Mouse (Mus musculus): ENCODE measurements around the gene Eya4. TPM values are rescaled to one million over a fixed set of nuclear protein-coding genes. Genes with fewer than 3 reads are reported as not detected.

Eya4 gene
- total RNA-seq, 2 experiments from 2014 or later, result 5.8 to 6.1 TPM

DNA sequence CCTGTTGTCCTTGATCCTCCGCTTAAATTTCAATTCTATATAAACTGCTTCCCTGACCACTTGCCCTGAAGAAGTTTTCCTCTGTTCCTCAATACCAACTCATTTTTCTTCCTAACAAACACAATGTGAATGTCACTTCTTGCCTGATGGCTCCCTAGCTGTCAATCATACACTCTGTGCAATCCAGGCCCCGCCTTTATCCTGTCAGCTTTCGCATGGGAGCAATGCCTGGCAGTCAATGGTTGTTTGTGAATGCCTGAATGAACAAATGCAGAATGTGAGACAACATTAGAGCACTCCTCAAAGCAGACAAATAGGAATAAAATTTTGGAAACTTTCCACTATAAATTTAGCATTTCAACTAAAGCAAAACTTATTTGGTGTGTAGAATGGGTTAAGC lies 104.1 kb downstream of the Eya4 start:
- DNase-seq (ENCODE audit: extremely low spot score in 1 of 2, low spot score in 2 of 2), result no peak
- intact Hi-C loops (cut with DNase I), result no loop called here

DNA sequence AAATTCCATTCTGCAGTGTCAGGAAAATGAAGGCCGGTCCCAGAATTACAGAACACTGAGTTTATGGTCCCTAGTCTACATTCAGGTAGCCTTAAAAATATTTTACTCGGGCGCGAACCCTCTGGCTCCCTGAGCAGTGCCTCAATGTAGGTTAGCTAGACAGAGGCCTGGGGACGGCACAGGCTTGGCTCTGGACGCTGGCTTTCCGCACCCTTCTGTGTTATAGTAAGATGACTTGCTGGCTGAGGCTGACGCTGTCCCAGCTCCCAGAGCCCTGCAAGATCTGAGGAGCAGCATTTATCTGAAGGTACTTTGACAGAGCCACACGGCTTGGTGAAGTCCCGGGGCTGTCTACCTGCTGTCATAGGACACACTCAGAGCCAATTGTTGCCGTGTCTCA lies 113.7 kb downstream of the Eya4 start:
- DNase-seq (ENCODE audit: extremely low spot score in 1 of 2, low spot score in 2 of 2), result no peak
- intact Hi-C loops (cut with DNase I), result no loop called here

GRCm38 (mm10) chr10:23235405-23235804 lies 115.2 kb downstream of the Eya4 start:
- intact Hi-C loops (cut with DNase I), result no loop called here
- DNase-seq (ENCODE audit: extremely low spot score in 1 of 2, low spot score in 2 of 2), result no peak

GRCm38 (mm10) chr10:23233425-23233824 lies 117.2 kb downstream of the Eya4 start:
- no peak for DNase-seq (ENCODE audit: extremely low spot score in 1 of 2, low spot score in 2 of 2)
- intact Hi-C loops (cut with DNase I), result no loop called here

GRCm38 (mm10) chr10:23230863-23231262 lies 119.7 kb downstream of the Eya4 start:
- intact Hi-C loops (cut with DNase I), result no loop called here

DNA sequence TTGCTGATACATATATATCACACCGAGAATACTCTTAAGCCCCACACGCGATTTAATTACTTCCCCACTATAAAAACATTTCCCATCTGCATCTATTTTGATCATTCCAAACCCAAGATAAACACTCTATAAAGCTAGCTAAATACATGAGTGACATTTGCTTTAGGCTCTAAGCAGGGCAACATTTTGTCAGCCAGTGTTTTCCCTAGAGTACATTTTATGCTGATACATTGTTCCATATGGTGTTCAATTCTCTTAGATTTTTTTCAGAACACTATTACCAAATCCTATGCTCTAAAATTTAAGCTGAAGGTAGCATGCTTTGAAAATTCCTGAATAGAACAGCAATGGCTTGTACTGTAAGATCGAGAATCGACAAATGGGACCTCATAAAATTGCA lies 127.2 kb downstream of the Eya4 start:
- no peak for DNase-seq (ENCODE audit: extremely low spot score in 1 of 2, low spot score in 2 of 2)
- intact Hi-C loops (cut with DNase I), result no loop called here

More at GRCm38 (mm10) chr10:23230863-23231262, 119.7 kb downstream of the Eya4 start:
- no peak for DNase-seq (ENCODE audit: extremely low spot score in 1 of 2, low spot score in 2 of 2)

DNA sequence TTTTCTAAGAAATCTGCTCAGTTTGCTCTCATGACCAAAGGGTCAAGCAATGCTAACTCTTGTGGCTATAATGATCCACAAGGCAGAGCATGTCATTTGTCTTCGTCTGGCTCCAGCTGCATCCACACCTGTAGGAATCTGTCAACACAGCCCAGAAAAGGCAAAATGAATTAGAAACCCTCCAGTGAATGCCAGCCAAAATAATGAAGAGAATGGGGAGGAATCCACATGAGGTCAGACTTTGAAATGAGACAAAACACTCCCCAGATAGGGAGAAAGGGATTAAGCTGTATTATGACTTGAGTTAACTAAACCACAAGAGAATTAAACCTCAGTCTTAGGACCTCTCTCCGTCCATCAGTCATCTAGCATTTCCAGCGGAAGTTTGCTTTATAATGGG lies 130.2 kb downstream of the Eya4 start:
- intact Hi-C loops (cut with DNase I), result no loop called here
- DNase-seq (ENCODE audit: extremely low spot score in 1 of 2, low spot score in 2 of 2), result no peak

DNA sequence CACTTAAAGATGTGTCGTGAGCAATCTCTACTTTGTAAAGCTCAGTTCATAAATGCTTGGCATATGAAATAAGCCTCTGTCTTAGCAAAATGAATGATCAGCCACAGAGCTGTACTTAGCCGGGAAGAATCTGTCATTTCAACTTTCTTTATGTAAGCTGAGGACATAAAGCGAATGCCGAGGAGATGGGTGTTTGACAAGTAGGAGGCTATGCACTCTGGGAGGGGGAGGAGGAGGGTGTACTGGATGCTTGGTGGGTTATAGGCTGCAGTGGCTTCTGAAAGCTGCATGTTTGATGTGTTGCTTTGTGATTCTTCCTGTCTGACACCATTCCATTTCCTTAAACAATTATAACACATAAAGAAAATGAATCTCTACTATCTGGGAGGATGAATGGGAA lies 133.8 kb downstream of the Eya4 start:
- no peak for DNase-seq (ENCODE audit: extremely low spot score in 1 of 2, low spot score in 2 of 2)
- intact Hi-C loops (cut with DNase I), result no loop called here

DNA sequence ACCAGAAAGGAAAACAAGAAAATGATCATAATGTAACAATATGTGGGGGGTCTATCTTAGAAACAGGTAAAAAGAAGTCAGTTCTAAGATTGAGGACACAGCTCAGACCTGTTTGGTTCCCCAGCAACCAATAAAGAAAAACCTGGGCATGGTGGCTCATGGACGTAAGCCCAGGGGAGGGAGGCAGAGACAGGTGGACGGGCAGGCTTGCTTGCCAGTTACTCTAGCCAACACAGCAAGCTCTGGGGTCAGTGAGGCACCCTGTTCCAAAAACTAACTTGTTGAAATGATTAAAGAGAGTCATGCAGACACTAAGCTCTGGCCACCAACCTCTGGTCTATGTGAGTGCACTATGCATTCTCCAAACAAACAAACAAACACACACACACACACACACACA lies 139.2 kb downstream of the Eya4 start:
- intact Hi-C loops (cut with DNase I), result no loop called here

GRCm38 (mm10) chr10:23203885-23204284 lies 146.7 kb downstream of the Eya4 start:
- no peak for DNase-seq (ENCODE audit: extremely low spot score in 1 of 2, low spot score in 2 of 2)
- intact Hi-C loops (cut with DNase I), result no loop called here

More for the DNA sequence above, 139.2 kb downstream of the Eya4 start:
- DNase-seq (ENCODE audit: extremely low spot score in 1 of 2, low spot score in 2 of 2), result no peak

DNA sequence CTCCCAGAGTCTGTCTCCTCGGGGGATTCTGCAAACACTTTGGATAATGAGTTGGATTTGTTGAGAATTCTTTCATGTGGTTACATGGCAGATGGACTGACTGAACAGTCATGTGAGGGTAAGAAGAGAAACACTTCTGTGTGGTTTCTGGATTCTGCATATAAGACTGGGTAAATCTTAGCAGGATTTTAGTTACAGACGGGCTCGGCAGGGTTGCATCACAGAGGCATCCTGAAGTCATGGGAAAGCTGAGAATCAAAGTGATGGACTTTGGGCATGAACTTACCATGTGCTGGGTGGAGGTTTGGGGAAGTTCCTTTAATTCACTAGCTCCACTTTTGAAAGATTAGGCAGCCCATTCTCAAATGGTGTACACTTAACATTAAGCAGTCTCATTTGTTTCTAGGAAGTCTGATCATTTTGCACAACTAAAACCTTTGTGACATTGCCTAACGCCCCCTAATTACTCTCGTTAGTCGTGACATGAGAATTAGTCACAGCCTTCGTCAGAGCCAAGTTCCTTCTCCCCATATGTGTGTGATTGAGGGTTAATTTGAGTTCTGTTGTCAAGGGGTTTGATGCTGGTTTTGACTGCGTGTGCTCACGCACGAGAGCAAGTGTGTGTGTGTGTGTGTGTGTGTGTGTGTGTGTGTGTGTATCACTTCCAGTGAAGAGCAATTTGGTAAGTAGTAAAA lies 147.3 kb downstream of the Eya4 start:
- no peak for DNase-seq (ENCODE audit: extremely low spot score in 1 of 2, low spot score in 2 of 2)
- intact Hi-C loops (cut with DNase I), result no loop called here

DNA sequence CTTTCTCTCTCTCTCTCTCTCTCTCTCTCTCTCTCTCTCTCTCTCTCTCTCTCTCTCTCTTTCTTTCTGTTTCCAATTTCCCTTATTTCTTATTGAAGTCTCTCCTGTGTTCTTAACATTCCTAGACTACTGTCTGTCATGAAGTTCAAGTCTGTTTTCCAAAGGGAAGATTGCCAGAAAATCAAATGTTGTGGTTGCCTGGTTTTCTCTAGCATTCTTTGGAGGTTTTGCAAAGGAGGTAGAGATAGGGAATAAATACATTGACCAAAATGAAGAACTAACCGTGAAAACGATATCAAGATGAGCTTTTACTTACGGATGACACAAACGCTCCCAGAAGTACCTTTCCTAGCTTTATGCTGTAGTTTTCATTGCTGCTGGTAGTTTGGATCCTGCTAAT lies 148.0 kb downstream of the Eya4 start:
- intact Hi-C loops (cut with DNase I), result no loop called here
- no peak for DNase-seq (ENCODE audit: extremely low spot score in 1 of 2, low spot score in 2 of 2)

DNA sequence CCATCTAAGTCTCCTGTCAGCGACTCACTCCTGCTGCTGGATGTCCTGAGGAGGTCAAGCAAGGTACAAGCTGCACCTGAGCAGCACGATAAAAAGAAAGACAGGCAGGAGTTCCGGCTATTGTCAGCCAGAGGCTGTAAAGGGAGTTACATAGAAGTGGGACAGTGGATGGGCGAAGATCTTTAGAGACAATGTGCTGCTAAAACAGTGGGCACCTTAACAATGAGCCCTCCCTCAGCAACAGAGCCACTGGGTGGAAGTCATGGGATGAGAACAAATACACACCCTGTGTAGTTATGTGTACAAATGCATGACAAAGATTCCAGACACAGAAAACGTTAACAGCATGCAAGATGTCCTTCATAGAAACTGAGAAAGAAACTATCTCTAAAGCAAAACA lies 152.3 kb downstream of the Eya4 start:
- intact Hi-C loops (cut with DNase I), result no loop called here
- no peak for DNase-seq (ENCODE audit: extremely low spot score in 1 of 2, low spot score in 2 of 2)

- intact Hi-C loops (cut with DNase I), result no loop called here
- DNase-seq (ENCODE audit: extremely low spot score in 1 of 2, low spot score in 2 of 2), result no peak
Observed at GRCm38 (mm10) chr10:23196336-23196735, 154.2 kb downstream of the Eya4 start.

GRCm38 (mm10) chr10:23195337-23195736 lies 155.2 kb downstream of the Eya4 start:
- intact Hi-C loops (cut with DNase I), result no loop called here
- no peak for DNase-seq (ENCODE audit: extremely low spot score in 1 of 2, low spot score in 2 of 2)

GRCm38 (mm10) chr10:23189836-23190235 lies 160.8 kb downstream of the Eya4 start:
- intact Hi-C loops (cut with DNase I), result no loop called here
- DNase-seq (ENCODE audit: extremely low spot score in 1 of 2, low spot score in 2 of 2), result no peak

GRCm38 (mm10) chr10:23185391-23185790 lies 165.2 kb downstream of the Eya4 start:
- no peak for DNase-seq (ENCODE audit: extremely low spot score in 1 of 2, low spot score in 2 of 2)

DNA sequence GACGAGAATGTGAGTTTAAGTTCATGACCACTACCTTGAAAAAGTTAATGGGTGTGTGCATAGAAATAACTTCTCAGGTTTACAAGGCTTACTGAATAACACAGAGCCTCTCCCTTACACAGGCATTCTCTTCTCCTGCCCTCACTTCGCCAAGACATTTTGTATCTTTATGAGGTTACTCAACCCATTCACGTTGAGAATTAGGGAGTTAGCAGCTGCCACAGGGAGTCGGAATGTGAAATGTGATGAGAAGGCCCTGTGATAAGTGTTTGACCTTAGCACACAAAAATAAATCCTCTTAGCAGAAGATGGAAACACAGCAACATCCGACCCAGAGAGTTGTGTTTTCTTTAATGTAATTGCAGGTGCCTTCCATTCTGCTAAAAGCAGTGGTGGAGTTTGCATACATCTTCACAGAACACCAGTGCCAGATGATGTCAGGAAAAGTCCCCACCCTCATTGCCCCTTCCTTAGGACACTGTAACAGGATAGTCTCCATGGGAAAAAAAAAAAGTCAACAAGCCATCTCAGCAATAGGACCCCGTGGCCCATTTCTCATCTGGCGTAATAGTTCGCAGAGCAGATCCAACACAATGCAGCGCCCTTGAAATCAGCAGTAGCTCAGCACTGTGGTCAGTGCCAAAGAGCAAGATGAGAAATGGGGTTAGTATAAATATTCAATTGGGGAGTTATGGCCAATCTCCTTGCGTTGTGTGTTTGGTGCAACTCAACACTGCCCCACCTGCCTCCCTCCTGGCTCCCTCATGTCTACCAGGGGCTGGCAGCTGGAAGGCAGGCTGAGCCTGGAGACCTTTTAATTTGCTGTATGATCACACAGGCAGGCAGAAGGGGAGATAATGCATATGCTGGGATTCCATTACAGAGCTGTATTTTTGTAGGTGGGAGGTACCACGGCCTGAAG lies 168.8 kb downstream of the Eya4 start:
- no peak for DNase-seq (ENCODE audit: extremely low spot score in 1 of 2, low spot score in 2 of 2)
- intact Hi-C loops (cut with DNase I), result no loop called here

More at GRCm38 (mm10) chr10:23185391-23185790, 165.2 kb downstream of the Eya4 start:
- intact Hi-C loops (cut with DNase I), result no loop called here

DNA sequence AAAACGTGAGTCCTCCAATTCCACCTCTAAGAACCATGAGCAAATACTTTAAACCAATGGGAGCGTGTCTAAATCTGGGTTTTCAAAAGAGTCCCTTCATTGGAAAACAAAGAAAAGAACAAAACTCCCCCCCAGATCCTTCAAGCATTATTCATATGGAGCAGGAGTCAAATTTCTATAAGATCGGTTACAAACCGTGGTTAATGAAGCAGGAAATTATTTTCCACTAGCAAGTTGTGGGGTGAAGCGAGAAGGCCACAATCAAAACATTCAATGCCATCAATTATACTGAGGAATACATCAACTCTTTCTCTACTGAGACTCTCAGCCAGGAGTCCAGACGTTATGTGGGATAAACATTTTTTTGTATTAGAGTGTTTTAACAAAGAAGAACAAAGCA lies 171.3 kb downstream of the Eya4 start:
- DNase-seq (ENCODE audit: extremely low spot score in 1 of 2, low spot score in 2 of 2), result no peak
- intact Hi-C loops (cut with DNase I), result no loop called here
